Mouse (Mus musculus) G1E (cell line): Measurements from ENCODE around the gene Zbtb9.

ENCODE experiments used
- CTCF ChIP-seq: IDR thresholded peaks from 2 replicates; pipeline ENCODE4 v1.5.1; 2012; ENCODE audit warnings: low read depth, low read length, inconsistent platforms, mixed read lengths
- TAL1 ChIP-seq: conservative IDR thresholded peaks from 2 replicates; pipeline ENCODE4 v1.6.1; 2012; ENCODE audit warnings: low read depth, low read length, inconsistent platforms, mixed read lengths

DNA sequence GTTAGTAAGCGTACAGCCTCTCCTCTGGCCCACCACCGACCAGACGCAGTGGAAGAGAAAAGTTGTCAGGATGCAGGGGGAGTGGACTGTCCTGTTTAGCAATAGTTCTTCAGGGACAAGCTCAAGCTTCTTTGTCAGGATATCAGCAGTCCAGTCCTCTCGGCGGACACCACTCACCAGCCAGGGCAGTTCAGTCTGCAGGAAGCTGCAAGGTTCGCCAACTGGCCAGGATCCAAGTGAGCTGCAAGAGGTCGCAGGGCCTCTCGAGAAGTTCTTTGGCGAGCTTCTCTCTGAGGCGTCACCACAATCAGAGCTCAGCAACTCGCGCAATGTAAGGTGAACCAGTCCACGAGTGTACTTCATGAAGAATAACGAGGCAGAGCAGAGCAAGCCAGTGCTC is 21.4 kb downstream of the Zbtb9 start:
- TF ChIP-seq CTCF = no peak
- TF ChIP-seq TAL1 = no peak
